Mouse (Mus musculus) cerebellum, adult 11 months (tissue): ENCODE measurements around the gene Kctd10.

Experiments used
- DNase-seq: peaks from one replicate; pipeline ENCODE4 v3.0.0; 2022

Gene Kctd10

DNA sequence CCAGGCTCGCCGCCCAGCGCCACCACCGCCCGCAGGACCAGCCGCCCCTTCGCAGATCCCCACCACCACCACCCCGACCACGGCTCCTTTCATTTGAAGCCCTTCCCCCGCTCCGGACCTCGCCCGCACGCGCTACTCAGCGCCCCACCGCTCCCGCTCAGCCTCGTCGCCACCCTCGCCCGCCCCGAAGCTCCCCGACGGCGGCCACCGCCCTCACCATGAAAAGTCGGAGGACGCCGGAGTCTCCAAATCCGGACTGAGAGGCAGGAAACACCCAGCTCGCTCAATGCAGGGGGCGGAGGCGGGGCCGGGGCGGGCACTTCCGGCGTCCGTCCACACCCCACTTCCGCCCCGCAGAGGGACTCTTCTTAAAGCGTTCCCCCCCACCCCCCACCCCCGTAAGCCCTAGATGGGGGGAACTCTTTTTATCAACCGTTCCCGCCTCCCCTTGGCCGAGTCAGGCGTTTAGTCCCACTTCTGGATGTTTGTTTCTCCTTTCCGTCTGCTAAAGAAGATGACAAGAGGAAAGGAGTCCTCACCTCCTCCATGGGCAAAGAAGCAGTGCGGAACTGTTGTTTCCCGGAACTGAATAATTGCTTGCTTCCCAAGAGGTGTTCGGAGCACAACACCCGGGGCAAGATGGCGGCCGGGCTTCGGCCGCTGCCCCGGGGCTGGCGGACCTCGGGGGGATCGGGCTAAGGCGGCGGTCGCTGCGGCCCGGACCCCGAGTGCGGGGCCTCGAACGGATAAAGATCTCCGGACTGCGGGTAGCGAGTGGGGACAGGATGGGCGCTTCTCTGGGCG is at the start of gene Kctd10, which contains the start of gene Ube3b:
Gene Kctd10, minus strand, starts transcription at position 300 of the 804 bp plus-strand sequence.
Gene Ube3b, plus strand, starts transcription at position 399 of the 804 bp plus-strand sequence.
- peak; percentile 75 for DNase-seq

DNA sequence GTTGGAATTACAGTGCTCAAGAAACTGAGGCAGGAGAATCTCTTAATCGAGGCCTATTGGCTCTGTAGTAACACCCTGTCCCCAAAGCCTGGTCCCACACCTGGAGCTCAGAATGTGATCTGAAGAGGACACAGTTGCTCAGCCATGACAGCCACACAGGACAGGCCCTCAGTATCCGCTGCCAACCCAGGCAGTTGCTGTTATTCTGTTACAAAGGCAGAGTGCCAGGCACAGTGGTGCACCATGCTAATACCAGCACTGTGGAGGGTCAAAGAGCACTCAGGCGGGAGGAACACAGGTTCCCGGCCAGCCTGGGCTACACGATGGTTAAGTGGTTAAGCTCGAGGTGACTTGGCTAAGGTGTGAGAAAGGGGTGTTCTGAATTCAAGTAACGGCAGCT is 49.5 kb upstream of the Kctd10 start:
- no peak for DNase-seq

DNA sequence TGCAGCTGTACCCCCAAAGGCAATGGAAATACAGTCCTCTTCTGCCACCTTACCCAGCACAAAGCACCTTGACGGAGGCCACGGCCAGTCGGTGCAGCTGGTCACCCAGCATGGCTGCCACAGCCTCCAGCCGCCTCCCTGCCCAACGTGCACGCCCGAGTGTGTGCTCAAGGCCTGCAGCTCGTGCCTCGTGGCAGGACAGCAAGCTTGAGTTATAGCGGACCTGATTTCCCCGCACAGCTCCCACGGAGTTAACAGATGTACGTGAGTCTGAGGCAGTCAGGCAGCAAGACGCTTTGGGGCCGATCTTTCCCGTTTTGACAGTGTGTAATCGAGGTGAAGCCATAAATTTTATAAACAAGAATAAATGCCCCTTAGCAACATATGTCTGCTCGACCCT is 48.3 kb upstream of the Kctd10 start:
- DNase-seq, result no peak

DNA sequence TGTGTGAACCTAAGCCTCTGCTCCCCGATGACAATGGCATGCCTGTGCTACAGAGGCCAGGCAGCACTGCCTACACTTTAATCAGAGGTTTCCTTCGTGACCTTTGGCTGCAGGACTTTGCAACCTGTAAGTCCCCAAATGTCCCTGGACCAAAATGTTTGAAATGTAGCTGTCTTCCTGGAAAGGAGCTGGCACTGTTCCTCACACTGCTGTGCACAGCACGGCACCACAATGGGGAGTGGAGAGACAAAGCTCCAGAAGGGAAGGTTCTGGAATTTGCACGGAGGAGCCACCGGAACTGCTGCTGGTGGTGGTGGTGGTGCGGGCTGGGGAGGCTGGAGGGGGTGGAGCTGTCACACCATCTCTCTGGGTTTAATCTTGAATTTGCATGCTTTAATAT is 46.4 kb upstream of the Kctd10 start:
- no peak for DNase-seq

DNA sequence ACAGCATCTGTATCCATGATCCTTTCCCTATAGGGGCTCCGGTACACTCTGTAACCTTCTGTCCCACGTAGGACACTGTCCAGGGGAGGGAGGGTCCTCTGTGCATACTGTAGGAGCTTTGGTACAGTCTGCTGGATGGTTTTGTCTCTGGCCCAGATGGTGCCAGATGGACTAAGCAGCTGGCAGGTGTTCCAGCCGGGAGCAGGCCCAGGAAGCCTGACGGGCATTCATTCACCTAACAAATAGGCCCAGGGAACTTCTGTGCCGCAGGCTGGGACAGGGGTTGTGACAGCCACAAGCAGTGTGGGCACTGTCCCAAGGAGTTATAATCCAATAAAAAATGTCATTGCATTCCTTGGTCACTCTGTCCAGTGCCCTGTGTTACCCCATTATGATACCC is 43.7 kb upstream of the Kctd10 start:
- DNase-seq, result no peak

DNA sequence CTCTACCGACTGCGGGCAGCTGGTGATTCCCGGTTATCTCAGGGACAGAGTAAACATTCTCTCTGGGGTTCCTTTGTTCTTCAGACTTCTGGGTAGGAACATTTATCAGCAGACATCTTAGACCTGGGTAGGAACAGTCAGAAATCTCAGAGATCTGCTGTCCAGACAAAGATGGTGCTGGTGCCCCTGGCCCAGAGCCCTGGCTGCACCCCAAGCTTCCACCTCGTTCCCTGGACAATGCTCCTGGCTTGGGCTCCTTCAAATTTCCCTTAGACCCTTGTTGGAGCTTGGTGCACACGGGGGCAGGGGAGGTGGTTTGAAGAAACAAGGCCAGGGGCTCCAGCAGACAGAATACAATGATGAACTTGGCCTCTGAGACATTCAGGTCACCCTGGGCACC is 42.3 kb upstream of the Kctd10 start:
- no peak for DNase-seq

DNA sequence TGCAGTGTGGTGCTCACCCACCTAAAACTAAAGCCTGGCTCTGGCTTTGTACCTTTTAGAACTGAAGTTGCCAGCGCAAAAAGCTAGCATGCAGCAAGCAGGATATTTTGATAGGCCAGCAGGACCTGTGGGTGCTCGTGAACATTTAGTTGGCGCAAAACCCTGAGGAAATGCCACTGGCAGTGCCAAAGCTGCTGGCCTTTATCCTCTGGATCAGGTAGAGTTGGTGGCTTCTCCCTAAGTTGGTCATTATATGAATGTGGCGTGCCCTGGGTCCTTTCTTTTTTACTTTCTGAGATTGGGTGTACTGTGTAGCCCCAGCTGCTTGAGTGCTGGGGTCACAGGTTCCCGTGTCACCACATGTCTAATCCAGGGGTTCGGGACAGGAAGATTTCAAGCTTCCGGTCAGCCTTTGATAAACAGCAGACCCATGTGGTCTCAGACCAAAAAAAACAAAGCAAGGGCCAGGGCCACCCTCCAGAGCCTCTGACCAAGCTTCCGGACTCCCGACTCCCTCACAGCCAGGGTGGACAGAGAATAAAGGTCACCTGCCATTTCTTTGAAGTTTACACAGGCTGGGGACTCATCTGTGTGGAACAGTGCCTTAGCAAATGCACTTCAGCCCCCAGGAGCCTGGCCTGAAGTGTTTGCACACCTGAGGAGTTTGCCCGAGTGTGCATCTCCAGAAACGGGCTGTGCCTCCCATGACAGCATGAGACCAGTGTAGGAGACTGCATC is 41.4 kb upstream of the Kctd10 start:
- no peak for DNase-seq

DNA sequence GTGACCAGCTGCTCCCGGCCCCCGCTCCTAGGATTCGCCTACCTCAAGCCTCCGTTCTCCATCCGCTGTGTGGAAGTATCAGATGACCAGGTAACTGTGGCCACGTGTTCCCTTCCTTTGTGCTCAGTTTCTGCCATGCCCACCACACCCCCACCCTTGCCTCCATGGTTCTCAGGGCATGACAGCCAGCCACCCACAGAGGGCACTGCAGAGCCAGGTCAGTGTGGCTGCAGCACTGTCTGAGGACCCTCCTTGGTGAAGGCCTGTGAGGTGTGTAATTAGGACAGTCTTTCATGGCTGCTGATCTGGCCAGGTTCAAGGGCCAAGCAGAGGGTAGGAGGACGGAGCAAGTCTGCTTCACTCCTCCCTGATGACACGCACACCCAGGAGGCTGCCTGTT is 38.2 kb upstream of the Kctd10 start:
- no peak for DNase-seq

DNA sequence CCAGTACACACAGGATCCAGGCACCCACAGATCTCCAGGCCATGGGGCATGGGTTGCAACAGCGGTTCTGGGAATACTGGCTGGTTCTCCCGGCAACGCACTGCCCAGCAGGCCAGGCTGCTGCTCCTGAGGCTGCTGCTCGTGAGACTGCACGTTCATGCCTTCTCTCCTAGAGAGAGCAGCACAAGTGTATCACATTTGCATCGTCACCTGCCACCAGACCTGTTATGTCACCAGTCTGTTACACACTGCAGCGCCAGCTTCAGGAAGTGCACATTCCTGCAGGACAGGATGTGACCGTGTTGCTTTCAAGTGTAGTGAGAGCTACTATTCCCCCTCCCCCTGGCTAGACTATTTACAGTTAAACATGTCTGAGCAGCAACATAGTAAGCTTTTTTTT is 36.5 kb upstream of the Kctd10 start:
- DNase-seq, result no peak

DNA sequence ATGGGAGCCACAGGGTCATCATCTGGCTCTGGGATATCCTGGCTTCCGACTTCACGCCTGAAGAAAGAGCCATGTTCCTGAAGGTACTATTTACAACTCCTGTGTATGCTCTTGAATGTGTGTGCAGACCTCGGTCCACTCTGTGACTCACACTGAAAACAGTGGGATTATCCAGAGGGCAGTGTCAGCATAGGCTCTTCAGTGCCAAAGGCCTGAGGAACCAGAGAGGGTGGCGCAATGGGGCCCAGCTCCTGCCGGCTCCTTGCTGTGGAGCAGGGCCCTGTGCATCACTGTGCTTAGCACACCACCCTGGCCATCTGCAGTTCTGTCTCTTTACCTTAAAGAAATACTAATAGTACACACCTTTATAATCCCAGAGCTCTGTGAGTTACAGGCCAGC is 35.3 kb upstream of the Kctd10 start:
- DNase-seq, result no peak

DNA sequence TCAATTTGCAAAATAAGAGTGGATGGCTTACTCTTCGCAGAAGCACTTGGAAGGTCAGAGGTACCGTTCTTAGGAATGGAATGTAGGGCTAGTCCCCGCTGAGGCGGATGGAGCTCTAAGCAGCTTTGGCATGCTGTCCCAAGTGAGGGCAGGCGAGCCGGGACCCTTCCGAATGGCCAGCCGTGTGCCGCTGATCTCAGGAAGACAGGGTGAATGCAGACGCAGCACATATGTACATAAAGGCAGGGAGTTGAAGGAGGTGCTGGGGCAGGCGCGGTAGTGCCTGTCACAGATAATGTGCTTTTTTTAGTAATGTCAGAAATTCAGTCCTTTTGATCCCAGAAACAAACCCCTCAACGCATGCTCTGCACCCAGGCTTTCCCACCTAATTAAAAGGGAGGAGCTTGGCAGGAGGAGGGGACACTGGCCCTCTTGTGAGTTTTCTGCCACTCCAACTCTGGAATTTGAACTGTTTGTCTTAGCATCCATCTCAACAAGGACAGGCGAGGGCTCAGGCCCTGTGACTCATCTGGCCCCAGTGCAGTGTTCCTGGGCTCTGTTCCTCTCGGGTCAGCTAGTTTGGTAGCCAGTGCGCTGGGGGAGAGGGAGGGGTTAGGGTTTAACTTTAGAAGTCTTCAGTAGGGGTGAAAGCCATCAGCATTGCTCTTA is 32.9 kb upstream of the Kctd10 start:
- DNase-seq, result no peak

DNA sequence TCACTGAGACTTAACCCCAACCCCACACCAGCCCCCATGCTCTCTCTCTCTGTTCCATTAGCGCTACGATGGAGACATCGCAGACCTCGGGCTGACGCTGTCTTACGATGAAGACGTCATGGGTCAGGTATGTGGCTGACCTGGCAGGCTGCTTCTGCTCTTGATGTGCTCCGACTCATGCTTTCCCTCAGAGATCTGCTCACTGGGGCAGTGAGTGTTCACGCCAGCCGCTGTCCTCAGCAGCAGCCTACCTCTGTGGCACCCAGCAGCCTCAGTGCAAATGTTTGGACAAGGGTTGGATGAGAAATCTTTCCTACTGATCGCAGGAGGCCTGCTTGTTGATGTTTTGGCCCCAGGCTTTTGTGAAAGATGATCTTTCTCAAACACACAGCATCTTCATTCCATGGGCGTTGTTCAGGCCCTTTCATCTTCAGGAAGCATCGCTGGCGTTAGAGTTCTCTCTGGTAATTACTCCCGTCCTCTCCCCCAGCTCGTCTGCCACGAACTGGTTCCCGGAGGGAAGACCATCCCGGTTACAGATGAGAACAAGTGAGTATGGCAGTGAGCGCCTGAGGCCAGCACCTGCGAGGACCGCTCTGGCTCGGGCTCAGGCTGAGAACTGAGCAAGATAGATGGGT is 32.2 kb upstream of the Kctd10 start:
- no peak for DNase-seq

DNA sequence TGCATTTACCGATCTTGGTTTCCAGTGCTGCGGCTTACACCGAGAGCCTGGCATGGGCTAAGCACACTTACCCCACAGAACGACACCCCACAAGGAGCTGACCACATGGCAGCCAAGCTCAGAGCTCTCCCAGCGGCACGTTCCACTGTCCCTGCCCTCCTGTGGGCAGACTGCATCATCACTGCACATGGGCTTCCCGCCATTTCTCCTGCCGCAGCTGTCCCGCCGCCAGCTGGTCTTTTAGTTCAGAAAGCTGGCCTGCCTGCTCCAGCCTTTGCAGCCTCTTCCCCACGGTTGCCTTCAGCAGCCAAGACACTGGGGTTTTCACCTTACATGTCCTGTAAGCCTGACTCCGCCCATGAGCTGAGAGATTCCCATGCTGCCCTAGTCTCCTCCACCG is 30.1 kb upstream of the Kctd10 start:
- no peak for DNase-seq

DNA sequence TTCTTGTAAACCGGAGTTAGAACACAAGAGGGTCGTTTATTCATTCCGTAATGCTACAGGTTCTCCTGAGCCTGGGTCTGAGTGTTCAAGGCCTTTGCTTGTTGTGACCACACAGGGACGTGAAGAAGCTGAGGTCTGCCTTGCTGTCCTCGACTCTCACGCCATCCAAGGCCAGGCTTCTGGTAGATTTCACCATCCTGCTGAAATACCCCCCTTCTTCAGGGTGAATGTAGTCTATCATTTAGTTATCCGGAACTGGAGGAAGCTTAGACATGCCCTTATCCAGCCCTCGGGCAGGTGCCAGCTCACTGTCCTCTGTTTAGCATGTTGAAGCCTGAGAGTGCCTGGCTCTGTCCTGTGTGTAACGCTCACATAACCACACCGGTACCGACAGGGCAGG is 28.5 kb upstream of the Kctd10 start:
- DNase-seq, result no peak

DNA sequence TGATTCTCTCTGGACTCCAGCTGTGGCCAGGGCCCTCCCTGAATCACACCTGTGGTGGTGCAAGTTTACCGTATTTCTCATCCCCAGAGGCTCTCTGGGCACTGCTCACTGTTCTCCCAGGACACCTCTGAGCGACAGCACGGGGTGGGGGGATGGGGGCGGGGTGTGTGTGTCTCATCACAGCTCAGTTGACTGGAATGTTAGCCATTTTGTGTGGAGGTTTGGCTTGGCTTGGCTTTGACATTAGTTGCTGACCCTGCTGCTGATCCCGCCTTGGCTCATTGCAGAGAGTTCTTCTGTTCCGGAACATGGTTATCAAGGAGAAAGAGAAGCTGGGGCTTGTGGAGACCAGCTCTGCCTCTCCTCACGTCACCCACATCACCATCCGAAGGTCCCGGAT is 27.5 kb upstream of the Kctd10 start:
- DNase-seq, result no peak

DNA sequence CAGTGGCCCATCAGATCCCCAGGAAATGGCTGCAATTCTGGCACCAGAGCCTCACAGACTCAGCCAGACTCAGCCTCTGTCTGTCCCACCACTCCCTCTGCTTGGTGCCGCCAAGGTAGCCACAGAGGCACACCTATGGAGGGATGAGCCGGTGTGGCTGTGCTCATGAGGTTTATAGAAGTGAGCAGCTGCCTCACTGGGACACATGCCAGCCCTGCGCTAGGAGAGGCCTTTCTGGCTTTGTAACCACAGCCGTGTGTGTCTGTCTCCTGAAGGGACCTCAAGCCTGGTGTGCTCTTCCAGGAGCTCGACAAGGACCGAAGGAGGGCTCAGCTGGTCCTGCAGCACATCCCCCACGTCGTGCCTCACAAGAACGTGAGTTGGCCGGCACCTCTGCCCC is 27.0 kb upstream of the Kctd10 start:
- peak; percentile 30 for DNase-seq

DNA sequence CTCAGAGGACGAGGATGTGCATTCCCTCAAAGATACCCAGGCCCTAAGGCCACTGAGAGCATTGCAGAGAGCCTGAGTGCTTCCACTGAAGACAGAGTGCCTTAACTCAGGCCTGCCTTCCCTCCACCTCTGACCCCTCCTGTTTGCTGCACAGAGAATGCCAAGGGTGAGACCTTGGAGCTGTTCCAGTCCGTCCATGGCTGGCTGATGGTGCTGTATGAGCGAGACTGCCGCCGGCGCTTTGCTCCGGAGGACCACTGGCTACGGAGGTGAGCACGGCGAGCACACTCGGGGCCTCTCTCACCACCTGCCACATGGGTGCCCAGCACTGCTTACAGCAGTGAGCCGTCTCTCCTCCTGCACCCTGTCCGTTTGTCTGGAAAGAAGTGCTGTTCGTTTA is 26.3 kb upstream of the Kctd10 start:
- DNase-seq, result no peak

DNA sequence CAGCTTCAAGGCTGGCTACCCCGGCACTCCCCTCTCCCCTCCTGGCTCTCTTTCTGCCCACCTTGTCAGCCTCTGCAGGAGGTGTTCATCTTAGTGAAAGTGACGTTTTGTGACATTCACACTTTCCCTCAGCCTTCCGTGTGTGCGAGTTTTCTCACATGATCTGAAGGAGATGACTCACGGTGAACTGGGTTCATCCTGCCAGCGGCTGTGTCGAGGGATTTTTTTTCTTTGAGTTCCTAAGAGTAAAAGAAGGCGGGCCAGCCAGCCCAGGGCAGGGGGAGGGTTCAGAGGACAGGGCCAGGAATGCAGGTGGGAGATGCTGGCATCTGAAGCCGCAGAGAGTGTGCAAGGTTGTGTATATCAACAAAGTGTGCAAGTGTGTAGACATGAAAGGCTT is 12.9 kb upstream of the Kctd10 start:
- DNase-seq, result no peak

DNA sequence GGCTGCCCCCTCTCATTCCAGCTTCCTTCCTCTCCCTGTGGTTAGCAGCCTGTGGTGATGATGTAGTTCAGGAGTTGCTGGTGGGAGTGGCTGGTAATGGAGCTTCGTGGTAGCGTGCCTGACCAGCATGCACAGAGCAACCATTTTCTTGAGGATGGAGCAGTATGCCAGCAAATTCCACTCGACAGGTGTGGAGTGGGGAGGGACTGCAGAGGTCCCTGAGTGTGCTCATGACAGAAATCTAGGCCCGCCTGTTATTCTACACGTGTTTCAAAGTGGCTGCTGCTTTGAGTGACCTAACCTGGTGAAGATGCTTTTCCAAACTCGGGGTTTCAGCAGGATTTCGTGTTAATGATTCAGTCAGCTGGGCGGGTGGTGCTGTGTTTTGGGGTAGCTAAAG is 4.1 kb upstream of the Kctd10 start:
- DNase-seq, result no peak

DNA sequence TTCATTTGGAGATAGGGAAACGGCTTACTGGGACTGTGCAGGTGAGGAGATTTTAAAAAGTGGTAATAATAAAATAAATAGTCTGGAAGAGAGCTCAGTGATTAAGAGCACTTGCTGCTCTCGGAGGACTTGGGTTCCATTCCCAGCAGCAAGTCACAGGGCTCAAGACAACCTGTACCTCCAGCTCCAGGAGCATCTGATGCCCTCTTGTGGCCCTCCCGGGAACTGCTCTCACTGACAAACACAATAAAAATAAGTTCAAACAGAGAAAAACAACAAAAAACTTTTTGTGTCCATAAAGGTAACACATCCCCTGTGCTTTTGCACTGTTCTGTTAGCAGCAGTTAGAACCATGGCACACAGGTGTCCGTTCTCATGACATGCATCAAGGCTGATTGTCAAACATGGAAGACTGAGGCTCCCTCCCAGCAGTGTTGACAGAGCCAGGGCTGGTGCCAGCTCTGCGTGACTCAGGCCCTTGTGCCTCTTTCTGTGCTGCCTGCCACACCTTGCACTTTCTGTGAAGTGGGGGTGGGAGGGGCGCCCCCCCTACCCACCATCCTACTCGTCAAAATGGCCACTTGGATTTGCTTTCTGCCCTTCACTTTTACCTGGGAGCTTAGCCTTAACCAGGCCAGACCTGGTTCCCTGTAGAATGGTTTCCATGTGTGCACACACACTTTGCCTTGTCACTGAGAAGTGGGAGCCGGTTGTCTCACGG is 3.0 kb upstream of the Kctd10 start:
- no peak for DNase-seq

DNA sequence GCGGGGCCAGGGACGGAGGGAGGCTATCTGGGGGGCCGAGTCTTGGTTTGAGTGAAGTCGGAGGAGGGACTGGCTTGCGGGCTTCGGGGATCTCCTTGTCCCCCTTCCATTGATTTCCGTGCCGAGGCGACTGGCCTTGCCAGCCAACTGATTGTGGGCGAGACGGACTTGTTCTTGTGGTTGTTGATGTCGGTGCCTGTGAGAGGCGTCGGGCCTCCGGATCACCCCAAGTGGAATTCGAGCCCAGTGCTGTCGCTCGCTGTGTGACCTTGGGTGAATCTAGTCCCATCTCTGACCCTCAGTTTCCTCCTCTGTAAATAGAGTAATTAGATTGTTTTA is 674 bp upstream of the Kctd10 start:
- DNase-seq, result no peak

DNA sequence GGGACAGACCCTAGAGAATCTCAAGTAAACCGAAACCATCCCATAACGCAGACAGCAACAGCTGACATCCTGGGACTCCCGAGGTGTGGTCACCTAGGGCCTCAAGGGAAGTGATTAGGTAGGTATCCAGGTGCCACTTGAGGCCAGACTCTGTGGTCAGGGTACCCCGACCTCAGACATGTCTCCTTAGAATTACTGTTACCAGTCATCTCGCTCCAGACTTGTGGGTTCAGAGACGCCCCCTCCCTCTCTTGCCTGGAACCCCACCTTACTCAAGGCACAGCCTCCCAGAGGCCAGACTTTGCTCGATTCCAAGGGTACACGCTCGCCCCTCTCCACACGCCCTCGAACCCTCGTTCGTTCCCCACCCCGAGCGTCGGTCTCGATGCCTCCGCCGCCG is 545 bp downstream of the Kctd10 start:
- DNase-seq, result no peak

DNA sequence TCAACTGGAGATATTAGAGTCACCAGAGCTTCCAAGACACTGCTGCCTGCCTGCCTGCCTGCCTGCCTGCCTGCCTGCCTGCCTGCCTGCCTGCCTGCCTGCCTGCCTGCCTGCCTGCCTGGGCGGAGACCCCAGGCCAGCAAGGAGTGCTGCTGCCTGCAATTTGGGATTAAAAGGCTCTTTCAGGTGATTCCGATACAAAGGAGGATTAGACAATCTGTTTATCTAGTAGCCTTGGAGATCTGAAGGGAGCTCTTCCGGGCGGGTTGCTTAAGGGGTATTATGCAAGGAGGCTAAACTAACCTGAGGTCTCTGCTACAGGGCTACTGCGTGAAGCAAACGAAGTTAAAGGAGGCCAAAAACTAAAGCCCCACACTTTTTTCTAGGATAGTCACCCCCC is 1.4 kb downstream of the Kctd10 start:
- no peak for DNase-seq
